Mouse (Mus musculus): ENCODE results near the gene Mmp7. TPM values are rescaled to one million over a fixed set of nuclear protein-coding genes. Genes with fewer than 3 reads are reported as not detected.
A peak's percentile ranks its signal among the peaks of the same experiment; 100 is the strongest.

Gene Mmp7
- polyA plus RNA-seq, 1 experiment from 2014 or later, result 0.27 TPM

GRCm38 (mm10) chr9:7659469-7660020 lies 32.3 kb upstream of the Mmp7 start:
- H3K4me2 ChIP-seq (replicated peaks; ENCODE audit: low read depth), result no peak overlapping the region
- no peaks in the 10 kb centered on the region for H3K9me3 ChIP-seq (ENCODE audit: control insufficient read depth, low read length)
- WGBS, result 46% methylated on average over 6 of the region's 6 CpGs
- H3K4me1 ChIP-seq (replicated peaks; ENCODE audit: control insufficient read depth, insufficient read depth), result no peaks in the 10 kb centered on the region
- no peak overlapping the region for H3K9ac ChIP-seq (ENCODE audit: low read length)
- no peaks in the 10 kb centered on the region for H3K27me3 ChIP-seq (ENCODE audit: control insufficient read depth, insufficient read depth, low read length)
- TF ChIP-seq EP300 (optimal IDR thresholded peaks at IDR 0.05), result no peak
- no peak for TF ChIP-seq CTCF (IDR thresholded peaks at IDR 0.05; ENCODE audit: low read depth)
- H3K36me3 ChIP-seq (ENCODE audit: control insufficient read depth, insufficient read depth, low read length), result no peaks in the 10 kb centered on the region
- ATAC-seq (ENCODE audit: low FRiP score, low TSS enrichment) (no peak), DNase-seq (ENCODE audit: low spot score) (no peak)
- no peak overlapping the region for H3K4me3 ChIP-seq (ENCODE audit: low read depth, low read length)
- H3K27ac ChIP-seq (replicated peaks), result no peak overlapping the region

- ATAC-seq (ENCODE audit: low FRiP score, low TSS enrichment) (no peak), DNase-seq (ENCODE audit: low spot score) (no peak)
- no peaks in the 10 kb centered on the region for H3K4me1 ChIP-seq (replicated peaks; ENCODE audit: control insufficient read depth, insufficient read depth)
- 93% methylated on average over 1 of the region's 1 CpGs for WGBS
- no peaks in the 10 kb centered on the region for H3K27me3 ChIP-seq (ENCODE audit: control insufficient read depth, insufficient read depth, low read length)
- H3K4me3 ChIP-seq (ENCODE audit: low read depth, low read length), result no peak overlapping the region
- no peak overlapping the region for H3K9ac ChIP-seq (ENCODE audit: low read length)
- no peaks in the 10 kb centered on the region for H3K36me3 ChIP-seq (ENCODE audit: control insufficient read depth, insufficient read depth, low read length)
- no peaks in the 10 kb centered on the region for H3K9me3 ChIP-seq (ENCODE audit: control insufficient read depth, low read length)
- no peak overlapping the region for H3K27ac ChIP-seq (replicated peaks)
- TF ChIP-seq EP300 (optimal IDR thresholded peaks at IDR 0.05) (no peak), CTCF (IDR thresholded peaks at IDR 0.05; ENCODE audit: low read depth) (no peak)
- no peak overlapping the region for H3K4me2 ChIP-seq (replicated peaks; ENCODE audit: low read depth)
Observed at GRCm38 (mm10) chr9:7661371-7661770, 30.5 kb upstream of the Mmp7 start.

GRCm38 (mm10) chr9:7669674-7670073 lies 22.2 kb upstream of the Mmp7 start:
- no peaks in the 10 kb centered on the region for H3K4me1 ChIP-seq (replicated peaks; ENCODE audit: control insufficient read depth, insufficient read depth)
- H3K4me3 ChIP-seq (ENCODE audit: low read depth, low read length), result no peak overlapping the region
- DNase-seq (ENCODE audit: low spot score) (no peak), ATAC-seq (ENCODE audit: low FRiP score, low TSS enrichment) (no peak)
- H3K9me3 ChIP-seq (ENCODE audit: control insufficient read depth, low read length), result no peaks in the 10 kb centered on the region
- 80% methylated on average over 1 of the region's 1 CpGs for WGBS
- H3K9ac ChIP-seq (ENCODE audit: low read length), result no peak overlapping the region
- no peak overlapping the region for H3K4me2 ChIP-seq (replicated peaks; ENCODE audit: low read depth)
- H3K27ac ChIP-seq (replicated peaks), result no peak overlapping the region
- H3K27me3 ChIP-seq (ENCODE audit: control insufficient read depth, insufficient read depth, low read length), result no peaks in the 10 kb centered on the region
- no peaks in the 10 kb centered on the region for H3K36me3 ChIP-seq (ENCODE audit: control insufficient read depth, insufficient read depth, low read length)
- TF ChIP-seq EP300 (optimal IDR thresholded peaks at IDR 0.05) (no peak), CTCF (IDR thresholded peaks at IDR 0.05; ENCODE audit: low read depth) (no peak)

GRCm38 (mm10) chr9:7672985-7673384 lies 18.9 kb upstream of the Mmp7 start:
- H3K4me1 ChIP-seq (replicated peaks; ENCODE audit: control insufficient read depth, insufficient read depth), result no peaks in the 10 kb centered on the region
- DNase-seq (ENCODE audit: low spot score) (no peak), ATAC-seq (ENCODE audit: low FRiP score, low TSS enrichment) (no peak)
- no peak overlapping the region for H3K4me2 ChIP-seq (replicated peaks; ENCODE audit: low read depth)
- WGBS, result 83% methylated on average over 9 of the region's 9 CpGs
- H3K4me3 ChIP-seq (ENCODE audit: low read depth, low read length), result no peak overlapping the region
- no peaks in the 10 kb centered on the region for H3K27me3 ChIP-seq (ENCODE audit: control insufficient read depth, insufficient read depth, low read length)
- no peak overlapping the region for H3K9ac ChIP-seq (ENCODE audit: low read length)
- TF ChIP-seq CTCF (IDR thresholded peaks at IDR 0.05; ENCODE audit: low read depth) (no peak), EP300 (optimal IDR thresholded peaks at IDR 0.05) (no peak)
- H3K27ac ChIP-seq (replicated peaks), result no peak overlapping the region
- no peaks in the 10 kb centered on the region for H3K9me3 ChIP-seq (ENCODE audit: control insufficient read depth, low read length)
- no peaks in the 10 kb centered on the region for H3K36me3 ChIP-seq (ENCODE audit: control insufficient read depth, insufficient read depth, low read length)

GRCm38 (mm10) chr9:7678154-7678837 lies 13.6 kb upstream of the Mmp7 start:
- DNase-seq (ENCODE audit: low spot score) (no peak), ATAC-seq (ENCODE audit: low FRiP score, low TSS enrichment) (no peak)
- Histone ChIP-seq H3K9ac (ENCODE audit: low read length) (no peak overlapping the region), H3K36me3 (ENCODE audit: control insufficient read depth, insufficient read depth, low read length) (no peaks in the 10 kb centered on the region), H3K4me2 (replicated peaks; ENCODE audit: low read depth) (no peak overlapping the region), H3K27me3 (ENCODE audit: control insufficient read depth, insufficient read depth, low read length) (no peaks in the 10 kb centered on the region), H3K27ac (replicated peaks) (no peak overlapping the region), H3K4me3 (ENCODE audit: low read depth, low read length) (no peak overlapping the region), H3K9me3 (ENCODE audit: control insufficient read depth, low read length) (no peaks in the 10 kb centered on the region), H3K4me1 (replicated peaks; ENCODE audit: control insufficient read depth, insufficient read depth) (no peaks in the 10 kb centered on the region)
- WGBS, result 76% methylated on average over 2 of the region's 2 CpGs
- TF ChIP-seq EP300 (optimal IDR thresholded peaks at IDR 0.05), result no peak

GRCm38 (mm10) chr9:7682081-7682618 lies 9.7 kb upstream of the Mmp7 start:
- Histone ChIP-seq H3K27ac (replicated peaks) (no peak overlapping the region), H3K4me3 (ENCODE audit: low read depth, low read length) (no peak overlapping the region), H3K4me1 (replicated peaks; ENCODE audit: control insufficient read depth, insufficient read depth) (no peaks in the 10 kb centered on the region), H3K36me3 (ENCODE audit: control insufficient read depth, insufficient read depth, low read length) (no peaks in the 10 kb centered on the region), H3K9ac (ENCODE audit: low read length) (no peak overlapping the region), H3K9me3 (ENCODE audit: control insufficient read depth, low read length) (no peaks in the 10 kb centered on the region), H3K27me3 (ENCODE audit: control insufficient read depth, insufficient read depth, low read length) (no peaks in the 10 kb centered on the region), H3K4me2 (replicated peaks; ENCODE audit: low read depth) (no peak overlapping the region)
- peak; percentile 76 for ATAC-seq (ENCODE audit: low FRiP score, low TSS enrichment)
- WGBS, result 58% methylated on average over 9 of the region's 9 CpGs
- no peak for TF ChIP-seq CTCF (IDR thresholded peaks at IDR 0.05; ENCODE audit: low read depth)
- no peak for DNase-seq (ENCODE audit: low spot score)
